Mouse (Mus musculus) heart, postnatal 0 days (tissue): ENCODE data around the gene Slc25a30. TPM values are rescaled to one million over a fixed set of nuclear protein-coding genes. Genes with fewer than 3 reads are reported as not detected.

Experiments used
- ATAC-seq: fragments of 200-750 bp; cut with Nextera tagmentation; 2 replicates; pipeline ENCODE4 v1.8.0; 2017; ENCODE audit warnings: low read depth, moderate number of reproducible peaks, moderate library complexity; ENCODE audit not compliant: insufficient read depth
- DNase-seq: peaks from one replicate; pipeline ENCODE4 v3.0.0-alpha.2; 2016; ENCODE audit warnings: low spot score
- H3K27ac ChIP-seq: fragments of 300-500 bp; sonication (generic); 2 replicates; pipeline ENCODE4 v1.5.1; 2014; ENCODE audit warnings: low read depth, mild to moderate bottlenecking
- H3K27me3 ChIP-seq: fragments of 300-500 bp; sonication (generic); 2 replicates; pipeline ENCODE4 v1.6.1; 2014; ENCODE audit warnings: low read length, mixed read lengths; ENCODE audit not compliant: control insufficient read depth, insufficient read depth
- H3K36me3 ChIP-seq: fragments of 300-500 bp; sonication (generic); replicated peaks from 2 replicates; pipeline ENCODE4 v1.6.1; 2014; ENCODE audit warnings: low read length, mixed read lengths; ENCODE audit not compliant: control insufficient read depth, insufficient read depth
- H3K4me1 ChIP-seq: fragments of 300-500 bp; sonication (generic); 2 replicates; pipeline ENCODE4 v1.6.1; 2014; ENCODE audit warnings: antibody characterized with exemption; ENCODE audit not compliant: control insufficient read depth, insufficient read depth
- H3K4me2 ChIP-seq: fragments of 300-500 bp; sonication (generic); 2 replicates; pipeline ENCODE4 v1.6.1; 2014; ENCODE audit warnings: low read depth, mild to moderate bottlenecking, low read length, moderate library complexity
- H3K4me3 ChIP-seq: fragments of 300-500 bp; sonication (generic); 2 replicates; pipeline ENCODE4 v1.5.1; 2014; ENCODE audit warnings: low read depth, low read length
- H3K9ac ChIP-seq: fragments of 300-500 bp; sonication (generic); replicated peaks from 2 replicates; pipeline ENCODE4 v1.6.1; 2014; ENCODE audit warnings: low read depth, low read length, mixed read lengths
- H3K9me3 ChIP-seq: fragments of 300-500 bp; sonication (generic); replicated peaks from 2 replicates; pipeline ENCODE4 v1.6.1; 2016; ENCODE audit warnings: low read length; ENCODE audit not compliant: control insufficient read depth
- CTCF ChIP-seq: IDR thresholded peaks from 2 replicates; pipeline ENCODE4 v1.5.1; 2016; ENCODE audit warnings: antibody characterized with exemption, control low read depth, low read depth
- EP300 ChIP-seq: IDR thresholded peaks from 2 replicates; pipeline ENCODE4 v1.6.1; 2016; ENCODE audit warnings: antibody characterized with exemption, low read depth
- WGBS: fragments of 180-500 bp; shearing (Covaris S2); extraction: QIAGEN DNeasy Blood & Tissue Kit; methylation state at CpG from one replicate; pipeline ENCODE4 v1.1.7; 2014; 5-methylcytosine and 5-hydroxymethylcytosine counted together
- polyA plus RNA-seq: library from polyadenylated mRNA; unstranded; fragments of >200 nt; fragmentation: Nextera tagmentation; extraction: Ambion mirVana; gene quantifications from 2 replicates; pipeline ENCODE4 v1.2.1, GENCODE M21; 2015
- total RNA-seq: library from RNA; depleted of rRNA; stranded (reverse); fragments of >200 nt; gene quantifications from 2 replicates; pipeline ENCODE4 v1.2.3, GENCODE M21; 2014; ENCODE audit warnings: low replicate concordance

Slc25a30 gene
- total and polyA plus RNA-seq, 2 experiments from 2014 or later: 6.3 to 39.2 TPM

GRCm38 (mm10) chr14:75797769-75798386, 11.0 kb upstream of the Slc25a30 start:
- Histone ChIP-seq H3K4me1 (peaks cover 6% of the 10 kb centered on the region), H3K4me3 (no peak overlapping the region), H3K27me3 (no peaks in the 10 kb centered on the region), H3K4me2 (no peak overlapping the region), H3K36me3 (no peaks in the 10 kb centered on the region), H3K9ac (no peak overlapping the region), H3K27ac (no peak overlapping the region), H3K9me3 (no peaks in the 10 kb centered on the region)
- DNase-seq (no peak), ATAC-seq (no peak)
- TF ChIP-seq EP300 (no peak), CTCF (no peak)
- WGBS: 50% methylated on average over 5 of the region's 5 CpGs

DNA sequence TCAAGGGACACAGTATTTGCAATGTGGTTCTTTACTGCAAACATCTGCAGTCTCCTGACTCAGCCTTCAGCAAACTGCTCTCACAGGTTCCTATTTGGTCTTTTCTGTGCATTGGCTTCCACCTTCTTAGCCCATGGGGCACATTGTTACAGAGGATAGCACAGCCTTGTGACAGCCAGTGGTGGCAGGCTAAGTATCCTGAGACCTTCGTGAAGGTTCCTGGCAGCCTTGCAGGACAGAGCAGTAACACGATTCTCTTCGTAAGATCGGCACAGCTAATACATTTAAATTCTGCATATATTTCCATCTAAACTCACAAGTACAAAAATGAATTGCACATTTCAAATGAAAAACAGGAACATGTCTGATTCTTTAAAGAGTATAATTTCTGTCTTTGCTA, 9.1 kb upstream of the Slc25a30 start:
- TF ChIP-seq CTCF (no peak), EP300 (no peak)
- no peak for ATAC-seq
- Histone ChIP-seq H3K4me3 (no peak overlapping the region), H3K9me3 (no peaks in the 10 kb centered on the region), H3K36me3 (no peaks in the 10 kb centered on the region), H3K27me3 (no peaks in the 10 kb centered on the region), H3K9ac (no peak overlapping the region), H3K4me2 (no peak overlapping the region), H3K4me1 (no peaks in the 10 kb centered on the region), H3K27ac (no peak overlapping the region)
- DNase-seq: no peak
- 79% methylated on average over 4 of the region's 4 CpGs for WGBS

DNA sequence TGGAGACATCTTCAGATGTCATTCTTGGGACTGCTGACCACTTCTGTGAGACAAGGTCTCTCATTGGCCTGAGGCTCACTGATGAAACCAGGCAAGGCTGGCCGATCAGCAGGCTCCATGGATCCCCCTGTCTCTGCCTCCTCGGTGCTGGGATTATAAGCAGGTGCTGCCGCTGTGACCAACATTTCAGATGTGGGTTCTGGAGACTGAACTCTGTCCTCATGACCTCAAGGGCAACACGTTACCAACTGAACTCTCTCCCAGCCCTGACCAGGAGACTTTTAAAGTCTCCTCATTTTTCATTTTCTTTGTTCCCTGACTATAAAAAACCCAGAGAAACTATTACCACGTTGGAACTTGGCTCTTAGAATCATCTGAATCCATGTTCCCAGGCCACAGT, 7.9 kb upstream of the Slc25a30 start:
- Histone ChIP-seq H3K36me3 (no peaks in the 10 kb centered on the region), H3K9me3 (no peaks in the 10 kb centered on the region), H3K4me1 (no peaks in the 10 kb centered on the region), H3K27me3 (no peaks in the 10 kb centered on the region), H3K9ac (no peak overlapping the region), H3K4me3 (no peak overlapping the region), H3K27ac (no peak overlapping the region), H3K4me2 (no peak overlapping the region)
- TF ChIP-seq EP300: no peak
- no peak for TF ChIP-seq CTCF
- ATAC-seq: no peak
- DNase-seq: no peak
- 76% methylated on average over 5 of the region's 5 CpGs for WGBS

GRCm38 (mm10) chr14:75794324-75794723, 7.5 kb upstream of the Slc25a30 start:
- no peaks in the 10 kb centered on the region for H3K36me3 ChIP-seq
- no peaks in the 10 kb centered on the region for H3K4me1 ChIP-seq
- TF ChIP-seq EP300 (no peak), CTCF (no peak)
- H3K9me3 ChIP-seq: no peaks in the 10 kb centered on the region
- no peak overlapping the region for H3K27ac ChIP-seq
- H3K4me3 ChIP-seq: no peak overlapping the region
- no peak overlapping the region for H3K9ac ChIP-seq
- DNase-seq: no peak
- 76% methylated on average over 6 of the region's 6 CpGs for WGBS
- no peak for ATAC-seq
- no peak overlapping the region for H3K4me2 ChIP-seq
- no peaks in the 10 kb centered on the region for H3K27me3 ChIP-seq

GRCm38 (mm10) chr14:75793110-75793509, 6.3 kb upstream of the Slc25a30 start:
- Histone ChIP-seq H3K4me2 (no peak overlapping the region), H3K27ac (no peak overlapping the region), H3K36me3 (no peaks in the 10 kb centered on the region), H3K9ac (no peak overlapping the region), H3K4me1 (no peaks in the 10 kb centered on the region), H3K27me3 (no peaks in the 10 kb centered on the region), H3K4me3 (no peak overlapping the region), H3K9me3 (no peaks in the 10 kb centered on the region)
- no peak for TF ChIP-seq CTCF
- TF ChIP-seq EP300: no peak
- ATAC-seq (no peak), DNase-seq (no peak)
- WGBS: 87% methylated on average over 4 of the region's 4 CpGs

DNA sequence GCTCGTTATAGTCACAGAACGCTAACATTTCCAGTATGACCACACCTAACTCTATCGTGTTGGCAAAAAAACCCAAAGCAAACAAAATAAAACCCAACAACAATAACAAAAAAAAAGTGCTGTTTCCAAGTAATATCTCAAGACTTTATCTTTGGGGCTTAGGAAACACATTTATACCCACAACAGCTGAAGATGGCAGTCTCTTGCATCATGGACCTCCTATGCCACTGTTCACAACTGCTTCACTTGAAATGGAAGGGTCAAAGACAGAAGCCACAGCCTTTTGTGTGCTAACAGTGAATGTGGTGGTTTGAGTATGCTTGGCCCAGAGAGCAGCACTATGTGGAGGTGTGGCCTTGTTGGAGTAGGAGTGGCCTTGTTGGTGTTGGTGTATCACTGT, 4.5 kb upstream of the Slc25a30 start:
- H3K4me1 ChIP-seq: peaks cover 4% of the 10 kb centered on the region; the same call in 1 of the 2 replicates
- ATAC-seq: no peak
- no peak for DNase-seq

More for the DNA sequence above, 4.5 kb upstream of the Slc25a30 start:
- Histone ChIP-seq H3K9ac (no peak overlapping the region), H3K27me3 (no peaks in the 10 kb centered on the region), H3K9me3 (no peaks in the 10 kb centered on the region), H3K27ac (no peak overlapping the region), H3K36me3 (no peaks in the 10 kb centered on the region), H3K4me2 (no peak overlapping the region), H3K4me3 (no peak overlapping the region)
- TF ChIP-seq EP300: no peak
- no peak for TF ChIP-seq CTCF
- 80% methylated on average over 3 of the region's 3 CpGs for WGBS
